Mouse (Mus musculus) midbrain, embryonic 10.5 days (tissue): ENCODE results near the gene Chd9. TPM values are rescaled to one million over a fixed set of nuclear protein-coding genes. Genes with fewer than 3 reads are reported as not detected.

Experiments
- microRNA-seq: library from miRNA; unstranded; fragments of <30 nt; microRNA quantifications from one replicate; pipeline ENCODE4, GENCODE M21; 2017
- polyA plus RNA-seq: library from polyadenylated mRNA; unstranded; fragments of >200 nt; fragmentation: Nextera tagmentation; extraction: Ambion mirVana; gene quantifications from 2 replicates; pipeline ENCODE4 v1.2.1, GENCODE M21; 2016

Chd9 gene
- polyA plus RNA-seq, 1 experiment from 2014 or later, result 29.0 TPM

Small RNA genes within 50 kb of the gene (microRNA-seq; reads per million reads assigned to microRNA genes)
- gene Gm44382, result not detected

Other genes with a start within 250 kb of the Chd9 start
- gene Gm19935, start 11.0 kb upstream of the Chd9 start, polyA plus RNA-seq, result not detected in 2 replicates
- 9.3 and 10.2 TPM in 2 replicates for gene Rbl2, start 241.7 kb downstream of the Chd9 start, polyA plus RNA-seq